Mouse (Mus musculus) heart, embryonic 12.5 days (tissue): ENCODE results near the gene Mcrip1. TPM values are rescaled to one million over a fixed set of nuclear protein-coding genes. Genes with fewer than 3 reads are reported as not detected.

ENCODE experiments used
- ATAC-seq: fragments of 200-750 bp; cut with Nextera tagmentation; 2 replicates; pipeline ENCODE4 v1.8.0; 2017; ENCODE audit warnings: moderate TSS enrichment, moderate library complexity; ENCODE audit not compliant: insufficient number of reproducible peaks, low FRiP score
- H3K27ac ChIP-seq: fragments of 300-500 bp; sonication (generic); 2 replicates; pipeline ENCODE4 v1.5.1; 2016; ENCODE audit warnings: mild to moderate bottlenecking, moderate library complexity; ENCODE audit not compliant: poor library complexity, severe bottlenecking
- H3K27me3 ChIP-seq: fragments of 300-500 bp; sonication (generic); replicated peaks from 2 replicates; pipeline ENCODE4 v1.6.1; 2016; ENCODE audit warnings: mild to moderate bottlenecking, moderate library complexity
- H3K36me3 ChIP-seq: fragments of 300-500 bp; sonication (generic); 2 replicates; pipeline ENCODE4 v1.6.1; 2016; ENCODE audit warnings: mild to moderate bottlenecking, moderate library complexity
- H3K4me1 ChIP-seq: fragments of 300-500 bp; sonication (generic); replicated peaks from 2 replicates; pipeline ENCODE4 v1.6.1; 2016; ENCODE audit warnings: mild to moderate bottlenecking
- H3K4me2 ChIP-seq: fragments of 300-500 bp; sonication (generic); 2 replicates; pipeline ENCODE4 v1.6.1; 2016; ENCODE audit warnings: mild to moderate bottlenecking, moderate library complexity
- H3K4me3 ChIP-seq: fragments of 300-500 bp; sonication (generic); 2 replicates; pipeline ENCODE4 v1.5.1; 2016; ENCODE audit warnings: mild to moderate bottlenecking
- H3K9ac ChIP-seq: fragments of 300-500 bp; sonication (generic); 2 replicates; pipeline ENCODE4 v1.6.1; 2016; ENCODE audit warnings: mild to moderate bottlenecking, moderate library complexity
- H3K9me3 ChIP-seq: fragments of 300-500 bp; sonication (generic); replicated peaks from 2 replicates; pipeline ENCODE4 v1.6.1; 2016; ENCODE audit warnings: mild to moderate bottlenecking, moderate library complexity
- WGBS: fragments of 180-500 bp; shearing (Covaris S2); methylation state at CpG from one replicate; pipeline ENCODE4 v1.1.7; 2016; 5-methylcytosine and 5-hydroxymethylcytosine counted together
- polyA plus RNA-seq: library from polyadenylated mRNA; unstranded; fragments of >200 nt; fragmentation: Nextera tagmentation; extraction: Ambion mirVana; gene quantifications from 2 replicates; pipeline ENCODE4 v1.2.1, GENCODE M21; 2016

Gene Mcrip1
- polyA plus RNA-seq, 1 experiment from 2014 or later, result 126 TPM

- peak overlapping the region; percentile 98 for H3K9ac ChIP-seq
- ATAC-seq, result peak; percentile 76
- H3K27ac ChIP-seq, result peak overlapping the region; percentile 93
- peaks cover 59% of the 10 kb centered on the region for H3K36me3 ChIP-seq
- peak overlapping the region; percentile 91 for H3K4me2 ChIP-seq
- WGBS, result 0% methylated on average over 44 of the region's 44 CpGs
- H3K9me3 ChIP-seq, result no peaks in the 10 kb centered on the region; the same call in 1 of the 2 replicates
- H3K4me3 ChIP-seq, result peak overlapping the region; percentile 92
- peaks cover 30% of the 10 kb centered on the region for H3K4me1 ChIP-seq
- no peaks in the 10 kb centered on the region for H3K27me3 ChIP-seq
Measured at GRCm38 (mm10) chr11:120580871-120581331, 31.4 kb upstream of the Mcrip1 start.

GRCm38 (mm10) chr11:120580190-120580589, 30.7 kb upstream of the Mcrip1 start:
- 55% methylated on average over 7 of the region's 7 CpGs for WGBS
- no peaks in the 10 kb centered on the region for H3K27me3 ChIP-seq
- H3K27ac ChIP-seq, result peak overlapping the region; percentile 93
- peaks cover 30% of the 10 kb centered on the region for H3K4me1 ChIP-seq
- H3K4me2 ChIP-seq, result peak overlapping the region; percentile 91
- H3K9ac ChIP-seq, result peak overlapping the region; percentile 98
- no peaks in the 10 kb centered on the region; the same call in 1 of the 2 replicates for H3K9me3 ChIP-seq
- peak overlapping the region; percentile 92 for H3K4me3 ChIP-seq
- ATAC-seq, result no peak
- peaks cover 51% of the 10 kb centered on the region for H3K36me3 ChIP-seq

- Histone ChIP-seq H3K4me3 (peak overlapping the region; percentile 92), H3K4me2 (peak overlapping the region; percentile 91), H3K9ac (peak overlapping the region; percentile 98), H3K36me3 (peaks cover 47% of the 10 kb centered on the region), H3K9me3 (no peaks in the 10 kb centered on the region; the same call in 1 of the 2 replicates), H3K27me3 (no peaks in the 10 kb centered on the region), H3K27ac (peak overlapping the region; percentile 93; the same call in 1 of the 2 replicates), H3K4me1 (peaks cover 33% of the 10 kb centered on the region)
- no peak for ATAC-seq
- WGBS, result 49% methylated on average over 15 of the region's 15 CpGs
Measured at GRCm38 (mm10) chr11:120579316-120580107, 30.0 kb upstream of the Mcrip1 start.

- ATAC-seq, result no peak
- Histone ChIP-seq H3K9ac (peak overlapping the region; percentile 98; the same call in 1 of the 2 replicates), H3K9me3 (no peaks in the 10 kb centered on the region), H3K4me2 (no peak overlapping the region), H3K4me1 (peaks cover 37% of the 10 kb centered on the region), H3K4me3 (no peak overlapping the region), H3K27me3 (no peaks in the 10 kb centered on the region), H3K36me3 (peaks cover 39% of the 10 kb centered on the region), H3K27ac (no peak overlapping the region)
- 60% methylated on average over 11 of the region's 11 CpGs for WGBS
Measured at GRCm38 (mm10) chr11:120578694-120579243, 29.2 kb upstream of the Mcrip1 start.

- Histone ChIP-seq H3K27me3 (no peaks in the 10 kb centered on the region), H3K27ac (no peak overlapping the region), H3K9me3 (no peaks in the 10 kb centered on the region), H3K4me1 (peaks cover 37% of the 10 kb centered on the region), H3K36me3 (peaks cover 35% of the 10 kb centered on the region), H3K4me3 (no peak overlapping the region), H3K4me2 (no peak overlapping the region), H3K9ac (0 out of 2 replicates have a peak overlapping the region, but pooled peaks have one; percentile 98)
- no peak for ATAC-seq
- 75% methylated on average over 10 of the region's 10 CpGs for WGBS
Measured at GRCm38 (mm10) chr11:120578024-120578693, 28.6 kb upstream of the Mcrip1 start.

- Histone ChIP-seq H3K4me1 (peaks cover 37% of the 10 kb centered on the region), H3K27ac (no peak overlapping the region), H3K36me3 (peaks cover 35% of the 10 kb centered on the region), H3K4me2 (no peak overlapping the region), H3K4me3 (no peak overlapping the region), H3K9me3 (no peaks in the 10 kb centered on the region), H3K27me3 (no peaks in the 10 kb centered on the region), H3K9ac (no peak overlapping the region)
- no peak for ATAC-seq
- WGBS, result 85% methylated on average over 7 of the region's 7 CpGs
Measured at GRCm38 (mm10) chr11:120577211-120578023, 27.9 kb upstream of the Mcrip1 start.

- no peak overlapping the region for H3K4me2 ChIP-seq
- H3K27me3 ChIP-seq, result no peaks in the 10 kb centered on the region
- H3K9ac ChIP-seq, result no peak overlapping the region
- H3K4me3 ChIP-seq, result no peak overlapping the region
- peaks cover 37% of the 10 kb centered on the region for H3K4me1 ChIP-seq
- H3K27ac ChIP-seq, result no peak overlapping the region
- no peaks in the 10 kb centered on the region for H3K9me3 ChIP-seq
- 80% methylated on average over 3 of the region's 3 CpGs for WGBS
- peaks cover 35% of the 10 kb centered on the region for H3K36me3 ChIP-seq
- ATAC-seq, result no peak
Measured at GRCm38 (mm10) chr11:120576365-120576981, 26.9 kb upstream of the Mcrip1 start.

GRCm38 (mm10) chr11:120575940-120576339, 26.4 kb upstream of the Mcrip1 start:
- Histone ChIP-seq H3K27me3 (no peaks in the 10 kb centered on the region), H3K4me1 (peaks cover 42% of the 10 kb centered on the region)
- ATAC-seq, result no peak

GRCm38 (mm10) chr11:120575046-120575445, 25.5 kb upstream of the Mcrip1 start:
- Histone ChIP-seq H3K36me3 (peaks cover 49% of the 10 kb centered on the region), H3K4me2 (no peak overlapping the region), H3K4me1 (peaks cover 37% of the 10 kb centered on the region), H3K9me3 (no peaks in the 10 kb centered on the region), H3K27ac (no peak overlapping the region), H3K4me3 (no peak overlapping the region), H3K27me3 (no peaks in the 10 kb centered on the region), H3K9ac (no peak overlapping the region)
- WGBS, result 78% methylated on average over 2 of the region's 2 CpGs
- ATAC-seq, result no peak

More at GRCm38 (mm10) chr11:120575940-120576339, 26.4 kb upstream of the Mcrip1 start:
- H3K27ac ChIP-seq, result no peak overlapping the region
- H3K4me3 ChIP-seq, result no peak overlapping the region
- H3K4me2 ChIP-seq, result no peak overlapping the region
- no peak overlapping the region for H3K9ac ChIP-seq
- peaks cover 41% of the 10 kb centered on the region for H3K36me3 ChIP-seq
- H3K9me3 ChIP-seq, result no peaks in the 10 kb centered on the region

GRCm38 (mm10) chr11:120574278-120574600, 24.7 kb upstream of the Mcrip1 start:
- peaks cover 46% of the 10 kb centered on the region for H3K36me3 ChIP-seq
- H3K4me3 ChIP-seq, result peak overlapping the region; percentile 95
- H3K4me1 ChIP-seq, result peaks cover 29% of the 10 kb centered on the region
- WGBS, result 35% methylated on average over 5 of the region's 5 CpGs
- ATAC-seq, result no peak
- H3K9me3 ChIP-seq, result no peaks in the 10 kb centered on the region
- peak overlapping the region; percentile 59; the same call in 1 of the 2 replicates for H3K9ac ChIP-seq
- no peaks in the 10 kb centered on the region for H3K27me3 ChIP-seq
- H3K4me2 ChIP-seq, result peak overlapping the region; percentile 88
- H3K27ac ChIP-seq, result no peak overlapping the region
